Mouse (Mus musculus) hindbrain, embryonic 13.5 days (tissue): ENCODE measurements around the gene H3f3b. TPM values are rescaled to one million over a fixed set of nuclear protein-coding genes. Genes with fewer than 3 reads are reported as not detected.

Experiments used
- ATAC-seq: fragments of 200-750 bp; cut with Nextera tagmentation; 2 replicates; pipeline ENCODE4 v1.8.0; 2017; ENCODE audit warnings: moderate TSS enrichment; ENCODE audit not compliant: low FRiP score
- H3K27ac ChIP-seq: fragments of 300-500 bp; sonication (generic); 2 replicates; pipeline ENCODE4 v1.5.1; 2015; ENCODE audit warnings: inconsistent platforms, mild to moderate bottlenecking, moderate library complexity
- H3K27me3 ChIP-seq: fragments of 300-500 bp; sonication (generic); 2 replicates; pipeline ENCODE4 v1.6.1; 2015; ENCODE audit warnings: mild to moderate bottlenecking, inconsistent platforms
- H3K36me3 ChIP-seq: fragments of 300-500 bp; sonication (generic); 2 replicates; pipeline ENCODE4 v1.6.1; 2015; ENCODE audit warnings: mild to moderate bottlenecking, inconsistent platforms
- H3K4me1 ChIP-seq: fragments of 300-500 bp; sonication (generic); replicated peaks from 2 replicates; pipeline ENCODE4 v1.6.1; 2015; ENCODE audit warnings: inconsistent platforms
- H3K4me2 ChIP-seq: fragments of 300-500 bp; sonication (generic); 2 replicates; pipeline ENCODE4 v1.6.1; 2015; ENCODE audit warnings: inconsistent platforms, mild to moderate bottlenecking, moderate library complexity
- H3K4me3 ChIP-seq: fragments of 300-500 bp; sonication (generic); 2 replicates; pipeline ENCODE4 v1.5.1; 2015; ENCODE audit warnings: mild to moderate bottlenecking, inconsistent platforms
- H3K9ac ChIP-seq: fragments of 300-500 bp; sonication (generic); 2 replicates; pipeline ENCODE4 v1.6.1; 2015; ENCODE audit warnings: mild to moderate bottlenecking, inconsistent platforms
- H3K9me3 ChIP-seq: fragments of 300-500 bp; sonication (generic); 2 replicates; pipeline ENCODE4 v1.6.1; 2016; ENCODE audit warnings: inconsistent platforms
- WGBS: fragments of 180-500 bp; shearing (Covaris S2); methylation state at CpG from one replicate; pipeline ENCODE4 v1.1.7; 2015; 5-methylcytosine and 5-hydroxymethylcytosine counted together
- polyA plus RNA-seq: library from polyadenylated mRNA; unstranded; fragments of >200 nt; fragmentation: Nextera tagmentation; extraction: Ambion mirVana; gene quantifications from 2 replicates; pipeline ENCODE4 v1.2.1, GENCODE M21; 2015

Gene H3f3b
- polyA plus RNA-seq, 1 experiment from 2014 or later: 2,444 TPM

DNA sequence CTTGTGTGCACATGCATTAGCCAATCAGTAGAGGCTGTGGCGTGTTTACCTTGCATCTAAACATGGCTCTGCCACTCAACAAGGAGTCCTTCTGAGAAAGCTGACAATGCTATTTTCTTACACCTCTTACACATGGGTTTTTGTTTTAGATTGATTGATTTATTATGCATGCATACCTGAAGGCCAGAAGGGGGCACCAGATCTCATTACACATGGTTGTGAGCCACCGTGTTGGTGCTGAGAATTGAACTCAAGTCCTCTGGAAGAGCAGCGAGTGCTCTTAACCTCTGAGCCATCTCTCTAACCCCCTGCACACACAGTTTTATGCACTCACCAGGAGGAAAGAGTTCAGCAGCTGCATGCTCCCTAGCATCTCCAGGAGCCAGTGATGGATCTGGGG, 24.9 kb downstream of the H3f3b start:
- WGBS: 84% methylated on average over 3 of the region's 3 CpGs
- no peak overlapping the region for H3K4me3 ChIP-seq
- no peaks in the 10 kb centered on the region for H3K9me3 ChIP-seq
- no peak overlapping the region for H3K27ac ChIP-seq
- H3K4me1 ChIP-seq: peaks cover 29% of the 10 kb centered on the region
- H3K27me3 ChIP-seq: peaks cover 18% of the 10 kb centered on the region
- H3K36me3 ChIP-seq: no peaks in the 10 kb centered on the region
- no peak overlapping the region for H3K9ac ChIP-seq
- ATAC-seq: no peak
- no peak overlapping the region for H3K4me2 ChIP-seq

DNA sequence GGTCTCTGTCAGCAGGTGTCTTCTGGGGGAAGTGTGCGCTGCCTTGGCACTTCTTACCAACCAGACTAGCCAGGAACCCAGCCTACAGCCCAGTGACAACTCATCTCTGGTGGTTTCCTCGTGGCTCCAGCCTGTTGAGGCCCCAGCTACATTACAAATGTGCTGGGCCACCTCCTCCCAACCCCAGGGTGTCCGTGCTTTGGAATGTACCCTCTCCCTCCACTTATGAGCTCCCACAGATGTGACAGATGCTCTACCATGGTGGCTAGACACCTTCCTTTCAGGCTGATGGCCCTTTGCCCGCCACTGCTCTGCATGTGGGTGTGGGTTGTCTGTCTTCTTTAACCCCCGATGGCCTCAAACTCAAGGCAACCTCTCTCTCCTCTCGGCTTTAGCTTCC, 26.0 kb downstream of the H3f3b start:
- peaks cover 29% of the 10 kb centered on the region for H3K4me1 ChIP-seq
- no peak overlapping the region for H3K4me3 ChIP-seq
- no peak overlapping the region for H3K9ac ChIP-seq
- H3K27ac ChIP-seq: no peak overlapping the region
- peaks cover 18% of the 10 kb centered on the region for H3K27me3 ChIP-seq
- H3K9me3 ChIP-seq: no peaks in the 10 kb centered on the region
- no peak overlapping the region for H3K4me2 ChIP-seq
- no peak for ATAC-seq
- H3K36me3 ChIP-seq: no peaks in the 10 kb centered on the region
- 68% methylated on average over 6 of the region's 6 CpGs for WGBS

DNA sequence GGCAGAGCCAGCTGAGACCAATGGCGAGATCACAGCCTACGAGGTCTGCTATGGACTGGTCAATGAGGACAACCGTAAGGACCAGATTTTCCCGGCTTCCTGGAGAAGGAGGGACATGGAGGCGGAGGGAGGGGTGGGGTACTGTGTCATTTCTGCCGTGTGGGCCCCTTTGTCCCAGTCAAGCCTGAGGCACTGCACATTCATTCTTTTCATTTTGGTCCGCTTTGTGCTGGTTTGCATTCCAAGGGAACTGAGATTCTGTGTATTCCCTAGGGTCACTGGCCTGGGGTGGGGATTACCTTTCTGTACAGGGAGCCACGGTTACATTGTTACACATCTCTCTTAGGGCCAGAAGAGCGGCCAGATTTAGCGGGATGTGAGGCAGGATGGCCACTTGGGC, 27.2 kb downstream of the H3f3b start:
- Histone ChIP-seq H3K27me3 (peaks cover 13% of the 10 kb centered on the region), H3K36me3 (no peaks in the 10 kb centered on the region), H3K4me2 (no peak overlapping the region), H3K27ac (no peak overlapping the region), H3K4me3 (no peak overlapping the region), H3K9me3 (no peaks in the 10 kb centered on the region), H3K9ac (no peak overlapping the region), H3K4me1 (peaks cover 24% of the 10 kb centered on the region)
- WGBS: 26% methylated on average over 10 of the region's 10 CpGs
- ATAC-seq: 0 out of 2 replicates have a peak, but pooled peaks have one; percentile 9

DNA sequence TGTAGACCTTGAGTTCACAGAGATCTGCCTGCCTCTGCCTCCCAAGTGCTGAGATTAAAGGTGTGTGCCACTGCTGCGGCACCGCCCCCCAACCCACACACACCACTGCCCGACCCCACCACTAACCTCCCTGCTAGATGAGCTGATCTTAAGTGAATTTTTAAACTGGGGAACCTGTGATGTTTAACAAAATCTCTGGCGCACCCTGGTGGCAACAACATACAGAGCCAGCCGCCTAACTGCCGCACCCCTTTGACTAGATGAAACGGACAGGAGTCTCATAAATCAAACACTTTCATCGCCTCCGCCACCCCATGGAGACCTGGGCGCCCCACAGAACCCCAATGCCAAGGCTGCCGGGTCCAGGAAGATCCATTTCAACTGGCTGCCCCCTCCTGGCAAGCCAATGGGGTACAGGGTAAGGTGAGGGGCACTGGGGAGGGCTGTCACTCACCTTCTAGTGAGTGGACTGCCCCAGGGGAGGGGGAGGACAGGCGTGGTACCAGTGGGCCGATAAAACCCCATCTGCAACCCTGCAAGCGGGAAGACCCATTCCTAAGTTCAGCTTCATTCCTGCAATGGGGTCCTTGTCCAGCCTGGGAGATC, 28.1 kb downstream of the H3f3b start:
- no peaks in the 10 kb centered on the region for H3K36me3 ChIP-seq
- no peak overlapping the region for H3K27ac ChIP-seq
- peaks cover 9% of the 10 kb centered on the region for H3K27me3 ChIP-seq
- ATAC-seq: no peak
- no peak overlapping the region for H3K4me2 ChIP-seq
- H3K9ac ChIP-seq: no peak overlapping the region
- 18% methylated on average over 14 of the region's 14 CpGs for WGBS
- H3K4me1 ChIP-seq: peaks cover 14% of the 10 kb centered on the region; the same call in 1 of the 2 replicates
- H3K4me3 ChIP-seq: no peak overlapping the region
- no peaks in the 10 kb centered on the region for H3K9me3 ChIP-seq

DNA sequence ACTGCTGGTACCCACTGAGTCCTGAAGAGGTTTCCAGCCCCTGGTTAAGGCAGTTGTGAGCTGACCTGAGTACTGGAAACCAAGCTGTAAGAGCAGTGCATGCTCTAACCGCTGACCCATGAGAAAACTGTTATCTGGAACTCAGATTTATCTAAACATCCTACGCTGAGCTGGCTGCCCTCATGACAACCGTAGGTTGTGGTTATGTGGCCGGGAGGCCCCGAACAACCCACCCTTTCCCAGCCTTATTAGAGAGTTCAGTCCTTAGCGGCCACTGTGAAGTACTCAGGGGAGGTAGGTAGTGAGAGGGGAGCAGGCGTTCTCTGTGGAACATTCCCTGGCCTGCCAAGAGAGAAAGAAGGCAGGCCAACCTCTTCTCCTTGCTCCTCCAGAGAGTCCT, 28.7 kb downstream of the H3f3b start:
- no peak overlapping the region for H3K9ac ChIP-seq
- no peak for ATAC-seq

DNA sequence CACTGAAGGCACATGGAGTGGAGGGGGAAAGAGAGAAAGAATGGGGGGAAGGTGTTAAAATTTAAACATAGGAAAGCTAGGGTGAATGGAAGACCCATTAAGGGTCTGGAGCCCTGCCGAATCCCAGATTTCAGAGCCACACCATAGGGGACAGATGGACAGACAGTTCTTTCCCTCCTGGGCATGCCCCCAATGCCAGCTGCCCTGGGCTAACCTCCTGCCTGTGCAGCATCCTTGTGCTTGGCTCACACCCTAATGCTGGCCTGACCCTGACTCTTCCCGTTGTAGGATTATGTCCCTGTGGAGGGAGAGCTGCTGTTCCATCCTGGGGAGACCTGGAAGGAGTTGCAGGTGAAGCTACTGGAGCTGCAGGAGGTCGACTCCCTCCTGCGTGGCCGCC, 30.1 kb downstream of the H3f3b start:
- Histone ChIP-seq H3K9me3 (no peaks in the 10 kb centered on the region), H3K9ac (no peak overlapping the region), H3K36me3 (no peaks in the 10 kb centered on the region), H3K4me1 (peaks cover 5% of the 10 kb centered on the region; the same call in 1 of the 2 replicates), H3K4me2 (no peak overlapping the region), H3K27ac (no peak overlapping the region), H3K4me3 (no peak overlapping the region), H3K27me3 (peaks cover 17% of the 10 kb centered on the region)
- ATAC-seq: no peak
- WGBS: 68% methylated on average over 5 of the region's 5 CpGs

More for the DNA sequence above, 28.7 kb downstream of the H3f3b start:
- Histone ChIP-seq H3K4me3 (no peak overlapping the region), H3K36me3 (no peaks in the 10 kb centered on the region), H3K4me2 (no peak overlapping the region), H3K9me3 (no peaks in the 10 kb centered on the region), H3K4me1 (peaks cover 8% of the 10 kb centered on the region; the same call in 1 of the 2 replicates), H3K27me3 (peaks cover 9% of the 10 kb centered on the region), H3K27ac (no peak overlapping the region)
- 85% methylated on average over 7 of the region's 7 CpGs for WGBS

DNA sequence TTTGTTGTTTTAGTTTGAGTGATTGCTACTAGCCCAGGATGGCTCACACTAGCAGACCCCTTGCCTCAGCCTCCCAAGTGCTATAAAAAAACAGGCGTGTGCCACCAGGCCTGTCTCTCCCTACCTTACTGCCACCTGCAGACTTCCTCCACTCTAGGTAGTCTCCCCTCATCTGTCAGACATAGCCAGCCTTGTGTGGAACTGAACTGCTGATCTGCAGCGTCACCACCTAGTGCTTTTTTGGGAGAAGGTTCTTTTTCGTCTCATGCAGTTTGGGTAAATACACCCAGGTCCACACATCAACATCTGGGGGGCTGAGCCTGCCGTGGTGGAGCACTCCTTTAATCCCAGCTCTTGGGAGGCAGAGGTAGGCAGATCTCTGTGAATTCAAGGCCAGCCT, 30.7 kb downstream of the H3f3b start:
- no peak for ATAC-seq
- H3K4me2 ChIP-seq: no peak overlapping the region
- H3K4me1 ChIP-seq: peaks cover 5% of the 10 kb centered on the region; the same call in 1 of the 2 replicates
- H3K9me3 ChIP-seq: no peaks in the 10 kb centered on the region
- no peak overlapping the region for H3K9ac ChIP-seq
- H3K27ac ChIP-seq: no peak overlapping the region
- no peaks in the 10 kb centered on the region for H3K36me3 ChIP-seq
- H3K27me3 ChIP-seq: peaks cover 17% of the 10 kb centered on the region
- WGBS: 73% methylated on average over 4 of the region's 4 CpGs
- no peak overlapping the region for H3K4me3 ChIP-seq

DNA sequence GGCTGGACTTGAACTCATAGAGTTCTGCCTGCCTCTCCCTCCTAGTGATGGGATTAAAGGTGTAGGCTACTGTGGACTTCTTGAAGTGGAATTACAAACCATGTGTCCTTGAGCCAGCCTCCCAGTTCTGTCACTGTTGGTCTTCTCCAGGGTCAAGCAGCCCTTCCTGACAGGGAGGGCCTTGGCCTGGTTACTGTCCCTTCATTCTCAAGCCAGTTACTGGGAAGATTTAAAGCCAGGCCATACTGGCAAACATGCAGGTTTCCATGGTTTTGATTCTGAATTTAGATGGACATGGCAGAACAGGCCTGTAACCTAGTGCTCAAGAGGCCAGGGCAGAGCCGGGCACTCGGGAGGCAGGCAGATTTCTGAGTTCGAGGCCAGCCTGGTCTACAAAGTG, 32.5 kb downstream of the H3f3b start:
- 91% methylated on average over 3 of the region's 3 CpGs for WGBS
- Histone ChIP-seq H3K4me3 (no peak overlapping the region), H3K27ac (no peak overlapping the region), H3K4me2 (no peak overlapping the region), H3K9ac (no peak overlapping the region), H3K4me1 (peaks cover 1% of the 10 kb centered on the region; the same call in 1 of the 2 replicates), H3K9me3 (no peaks in the 10 kb centered on the region), H3K27me3 (peaks cover 24% of the 10 kb centered on the region), H3K36me3 (no peaks in the 10 kb centered on the region)
- no peak for ATAC-seq

DNA sequence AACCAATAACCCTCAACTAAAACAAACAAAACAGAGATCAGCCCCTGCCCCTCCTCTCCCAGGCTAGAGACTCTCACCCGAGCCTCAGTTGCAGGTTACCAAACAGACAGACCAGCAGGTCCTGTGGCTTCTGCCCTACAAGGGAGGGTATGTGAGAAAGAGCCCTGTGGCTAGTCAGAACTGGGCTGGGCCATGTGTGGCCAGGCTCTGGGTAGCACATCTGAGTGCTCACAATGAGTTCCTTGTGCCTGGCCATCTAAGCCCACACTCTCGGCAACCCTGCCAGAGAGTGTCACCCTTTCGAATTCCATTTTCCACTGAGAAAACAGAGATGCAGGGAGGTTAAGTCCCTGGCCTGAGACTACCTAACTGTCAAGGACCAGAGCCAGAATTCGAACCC, 35.7 kb downstream of the H3f3b start:
- 79% methylated on average over 4 of the region's 4 CpGs for WGBS
- Histone ChIP-seq H3K36me3 (no peaks in the 10 kb centered on the region), H3K27me3 (peaks cover 27% of the 10 kb centered on the region), H3K4me3 (no peak overlapping the region), H3K27ac (no peak overlapping the region), H3K4me2 (no peak overlapping the region), H3K9ac (no peak overlapping the region), H3K4me1 (no peaks in the 10 kb centered on the region), H3K9me3 (no peaks in the 10 kb centered on the region)
- ATAC-seq: no peak

DNA sequence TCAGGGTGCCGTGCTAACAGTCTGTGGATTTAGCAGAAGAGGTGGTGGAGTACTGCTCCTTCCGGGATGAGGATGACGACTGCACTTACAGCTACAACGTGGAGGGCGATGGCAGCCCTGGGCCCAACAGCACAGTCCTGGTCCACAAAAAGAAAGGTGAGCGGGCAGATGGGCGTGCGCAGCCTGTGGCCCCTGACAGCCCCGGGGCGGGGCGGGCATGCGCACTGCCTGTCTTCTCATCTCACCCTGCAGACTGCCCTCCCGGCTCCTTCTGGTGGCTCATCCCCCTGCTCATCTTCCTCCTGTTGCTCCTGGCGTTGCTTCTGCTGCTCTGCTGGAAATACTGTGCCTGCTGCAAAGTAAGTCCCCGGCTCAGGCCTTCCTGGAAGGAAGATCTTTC, 38.1 kb downstream of the H3f3b start:
- no peaks in the 10 kb centered on the region for H3K36me3 ChIP-seq
- no peaks in the 10 kb centered on the region for H3K4me1 ChIP-seq
- no peak overlapping the region for H3K4me2 ChIP-seq
- no peak overlapping the region for H3K27ac ChIP-seq
- WGBS: 35% methylated on average over 15 of the region's 15 CpGs
- no peak overlapping the region for H3K4me3 ChIP-seq
- no peak for ATAC-seq
- no peak overlapping the region; the same call in 1 of the 2 replicates for H3K9ac ChIP-seq
- H3K27me3 ChIP-seq: peaks cover 35% of the 10 kb centered on the region
- no peaks in the 10 kb centered on the region for H3K9me3 ChIP-seq

DNA sequence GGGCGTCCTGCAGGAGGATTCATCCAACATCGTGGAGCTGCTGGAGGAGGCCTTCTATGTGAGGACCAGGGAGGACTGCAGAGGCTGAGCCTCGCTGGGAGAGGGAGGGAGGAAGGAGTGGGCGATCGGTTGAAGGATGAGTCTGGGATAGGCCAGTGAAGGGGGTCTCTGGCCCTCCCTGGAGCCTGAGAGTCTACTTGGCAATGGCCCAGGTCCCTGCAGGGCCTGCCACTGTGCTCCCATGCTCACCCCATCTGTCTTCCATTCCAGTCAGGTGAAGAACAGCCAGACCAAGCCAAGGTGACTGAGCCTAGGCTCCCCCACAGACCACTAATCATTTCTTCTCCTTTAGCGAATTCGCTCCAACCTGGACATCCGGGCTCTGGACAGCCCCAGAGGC, 44.5 kb downstream of the H3f3b start:
- no peak overlapping the region for H3K9ac ChIP-seq
- H3K4me1 ChIP-seq: no peaks in the 10 kb centered on the region
- no peaks in the 10 kb centered on the region for H3K9me3 ChIP-seq
- ATAC-seq: no peak
- no peaks in the 10 kb centered on the region for H3K36me3 ChIP-seq
- 88% methylated on average over 8 of the region's 8 CpGs for WGBS
- no peak overlapping the region for H3K4me3 ChIP-seq
- H3K27ac ChIP-seq: no peak overlapping the region
- no peak overlapping the region for H3K4me2 ChIP-seq
- peaks cover 21% of the 10 kb centered on the region for H3K27me3 ChIP-seq

DNA sequence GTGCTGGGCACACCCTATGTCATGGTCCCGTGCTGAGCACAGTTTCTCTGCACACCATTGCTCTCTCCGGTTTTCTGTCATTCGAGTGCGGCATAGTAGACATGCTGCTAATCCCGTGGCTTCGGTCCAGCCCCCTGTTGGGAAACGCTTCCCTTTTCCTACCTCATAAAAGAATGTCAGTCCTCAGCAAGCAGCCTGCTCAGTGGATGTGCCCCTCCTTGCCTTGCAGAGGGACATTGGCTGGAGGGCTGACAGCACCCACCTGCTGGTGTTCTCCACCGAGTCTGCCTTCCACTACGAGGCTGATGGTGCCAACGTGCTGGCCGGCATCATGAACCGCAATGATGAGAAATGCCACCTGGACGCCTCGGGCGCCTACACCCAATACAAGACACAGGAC, 45.3 kb downstream of the H3f3b start:
- H3K27ac ChIP-seq: no peak overlapping the region

DNA sequence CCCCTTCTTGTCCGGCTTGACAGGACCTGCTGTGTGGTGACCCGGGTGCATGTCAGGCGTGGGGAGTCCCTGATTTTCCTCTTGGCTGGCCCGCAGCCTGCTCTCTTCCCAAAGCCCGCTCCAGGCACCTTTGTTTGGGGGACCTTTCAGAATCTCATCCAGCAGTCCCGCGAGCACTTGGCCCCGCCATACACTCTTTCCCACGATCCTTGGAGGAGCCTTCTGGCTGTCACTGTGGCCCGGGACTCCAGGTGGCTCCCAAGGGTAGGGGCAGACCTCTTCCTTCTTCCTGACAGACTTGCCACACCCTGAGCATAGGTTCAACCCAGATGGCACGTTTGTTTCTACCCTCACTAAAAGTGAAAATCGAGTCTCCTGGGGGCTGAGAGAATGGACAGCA, 52.2 kb downstream of the H3f3b start:
- ATAC-seq: no peak
- Histone ChIP-seq H3K9me3 (no peaks in the 10 kb centered on the region), H3K27ac (no peak overlapping the region; the same call in 1 of the 2 replicates), H3K4me1 (peaks cover 17% of the 10 kb centered on the region), H3K9ac (peak overlapping the region; percentile 64; the same call in 1 of the 2 replicates), H3K36me3 (no peaks in the 10 kb centered on the region), H3K4me2 (peak overlapping the region; percentile 65), H3K4me3 (peak overlapping the region; percentile 44), H3K27me3 (peaks cover 74% of the 10 kb centered on the region)
- WGBS: 33% methylated on average over 12 of the region's 12 CpGs

More for the DNA sequence above, 45.3 kb downstream of the H3f3b start:
- Histone ChIP-seq H3K4me3 (no peak overlapping the region), H3K9me3 (no peaks in the 10 kb centered on the region), H3K9ac (no peak overlapping the region), H3K4me1 (no peaks in the 10 kb centered on the region), H3K36me3 (no peaks in the 10 kb centered on the region), H3K4me2 (no peak overlapping the region), H3K27me3 (peaks cover 29% of the 10 kb centered on the region)
- ATAC-seq: no peak
- WGBS: 94% methylated on average over 15 of the region's 15 CpGs
